Mouse (Mus musculus) megakaryocyte-erythroid progenitor cell, adult 5-6 weeks (primary cell): ENCODE results near the gene Mdp1. TPM values are rescaled to one million over a fixed set of nuclear protein-coding genes. Genes with fewer than 3 reads are reported as not detected.

Source experiments
- total RNA-seq, 2 experiments: library from RNA; stranded (forward) in 1 of 2; stranded (reverse) in 1 of 2; fragments of 200-1000, 215-1000 nt in 1 of 2; fragments of >200 nt in 1 of 2; fragmentation: Nextera tagmentation in 1 of 2; gene quantifications; 2 replicates each; pipeline ENCODE4 v1.2.3; 2014 to 2017

Gene Mdp1
- total RNA-seq, 2 experiments from 2014 or later, result 33.5 to 57.6 TPM

Other genes starting within 250 kb of the Mdp1 start
Only the 30 nearest of the 35 such genes appear.
- gene Carmil3, start 169.9 kb downstream of the Mdp1 start, total RNA-seq (2014; fragmentation: Nextera tagmentation), result 0.77 and 1.3 TPM in 2 replicates
- 0.42 and 0.70 TPM in 2 replicates for gene Carmil3, start 169.9 kb downstream of the Mdp1 start, total RNA-seq (2017)
- not detected in 2 replicates for gene Cpne6, start 150.1 kb downstream of the Mdp1 start, total RNA-seq (2014; fragmentation: Nextera tagmentation)
- not detected in 2 replicates for gene Cpne6, start 150.1 kb downstream of the Mdp1 start, total RNA-seq (2017)
- not detected in 2 replicates for gene Nrl, start 135.5 kb downstream of the Mdp1 start, total RNA-seq (2014; fragmentation: Nextera tagmentation)
- gene Nrl, start 135.5 kb downstream of the Mdp1 start, total RNA-seq (2017), result not detected in 2 replicates
- 66.0 and 88.0 TPM in 2 replicates for gene Pck2, start 120.2 kb downstream of the Mdp1 start, total RNA-seq (2014; fragmentation: Nextera tagmentation)
- gene Pck2, start 120.2 kb downstream of the Mdp1 start, total RNA-seq (2017), result 48.7 and 55.6 TPM in 2 replicates
- gene Dcaf11, start 100.5 kb downstream of the Mdp1 start, total RNA-seq (2014; fragmentation: Nextera tagmentation), result 41.6 and 45.9 TPM in 2 replicates
- 48.3 and 115 TPM in 2 replicates for gene Dcaf11, start 100.5 kb downstream of the Mdp1 start, total RNA-seq (2017)
- 2.7 TPM in 1 of 2 replicates, not detected in the other for gene A730061H03Rik, start 100.1 kb downstream of the Mdp1 start, total RNA-seq (2014; fragmentation: Nextera tagmentation)
- 14.8 TPM in 1 of 2 replicates, not detected in the other for gene A730061H03Rik, start 100.1 kb downstream of the Mdp1 start, total RNA-seq (2017)
- gene Fitm1, start 84.9 kb downstream of the Mdp1 start, total RNA-seq (2014; fragmentation: Nextera tagmentation), result not detected in 2 replicates
- gene Fitm1, start 84.9 kb downstream of the Mdp1 start, total RNA-seq (2017), result not detected in 2 replicates
- gene Psme1, start 82.4 kb downstream of the Mdp1 start, total RNA-seq (2014; fragmentation: Nextera tagmentation), result 311 and 359 TPM in 2 replicates
- gene Psme1, start 82.4 kb downstream of the Mdp1 start, total RNA-seq (2017), result 249 and 300 TPM in 2 replicates
- 37.3 and 44.8 TPM in 2 replicates for gene Emc9, start 75.2 kb downstream of the Mdp1 start, total RNA-seq (2014; fragmentation: Nextera tagmentation)
- 22.7 and 26.7 TPM in 2 replicates for gene Emc9, start 75.2 kb downstream of the Mdp1 start, total RNA-seq (2017)
- gene Psme2, start 69.4 kb downstream of the Mdp1 start, total RNA-seq (2014; fragmentation: Nextera tagmentation), result 190 and 268 TPM in 2 replicates
- gene Psme2, start 69.4 kb downstream of the Mdp1 start, total RNA-seq (2017), result 208 and 351 TPM in 2 replicates
- 35.8 and 47.0 TPM in 2 replicates for gene Rnf31, start 68.8 kb downstream of the Mdp1 start, total RNA-seq (2014; fragmentation: Nextera tagmentation)
- 23.8 and 46.4 TPM in 2 replicates for gene Rnf31, start 68.8 kb downstream of the Mdp1 start, total RNA-seq (2017)
- 57.9 and 65.2 TPM in 2 replicates for gene Irf9, start 56.9 kb downstream of the Mdp1 start, total RNA-seq (2014; fragmentation: Nextera tagmentation)
- 41.6 and 41.7 TPM in 2 replicates for gene Irf9, start 56.9 kb downstream of the Mdp1 start, total RNA-seq (2017)
- 28.2 and 53.3 TPM in 2 replicates for gene Rec8, start 42.5 kb downstream of the Mdp1 start, total RNA-seq (2014; fragmentation: Nextera tagmentation)
- gene Rec8, start 42.5 kb downstream of the Mdp1 start, total RNA-seq (2017), result 16.0 and 27.6 TPM in 2 replicates
- 79.0 and 101 TPM in 2 replicates for gene Ipo4, start 24.6 kb downstream of the Mdp1 start, total RNA-seq (2014; fragmentation: Nextera tagmentation)
- 21.2 and 26.9 TPM in 2 replicates for gene Ipo4, start 24.6 kb downstream of the Mdp1 start, total RNA-seq (2017)
- gene Gm49378, start 22.6 kb downstream of the Mdp1 start, total RNA-seq (2014; fragmentation: Nextera tagmentation), result 4.9 and 11.6 TPM in 2 replicates
- gene Gm49378, start 22.6 kb downstream of the Mdp1 start, total RNA-seq (2017), result 3.5 and 3.7 TPM in 2 replicates
- gene Tm9sf1, start 16.7 kb downstream of the Mdp1 start, total RNA-seq (2014; fragmentation: Nextera tagmentation), result 43.8 and 52.6 TPM in 2 replicates
- gene Tm9sf1, start 16.7 kb downstream of the Mdp1 start, total RNA-seq (2017), result 61.9 and 77.4 TPM in 2 replicates
- gene Tssk4, start 10.3 kb downstream of the Mdp1 start, total RNA-seq (2014; fragmentation: Nextera tagmentation), result 0.87 and 0.99 TPM in 2 replicates
- 0.69 TPM in 1 of 2 replicates, not detected in the other for gene Tssk4, start 10.3 kb downstream of the Mdp1 start, total RNA-seq (2017)
- gene Gmpr2, start 11.4 kb upstream of the Mdp1 start, total RNA-seq (2014; fragmentation: Nextera tagmentation), result 20.2 and 31.1 TPM in 2 replicates
- gene Gmpr2, start 11.4 kb upstream of the Mdp1 start, total RNA-seq (2017), result 22.6 and 24.8 TPM in 2 replicates
- 398 and 455 TPM in 2 replicates for gene Nedd8, start 11.6 kb upstream of the Mdp1 start, total RNA-seq (2014; fragmentation: Nextera tagmentation)
- 365 and 374 TPM in 2 replicates for gene Nedd8, start 11.6 kb upstream of the Mdp1 start, total RNA-seq (2017)
- gene Tinf2, start 21.3 kb upstream of the Mdp1 start, total RNA-seq (2014; fragmentation: Nextera tagmentation), result 22.2 and 59.3 TPM in 2 replicates
- gene Tinf2, start 21.3 kb upstream of the Mdp1 start, total RNA-seq (2017), result 22.8 and 24.0 TPM in 2 replicates
- gene Tgm1, start 53.4 kb upstream of the Mdp1 start, total RNA-seq (2014; fragmentation: Nextera tagmentation), result not detected in 2 replicates
- gene Tgm1, start 53.4 kb upstream of the Mdp1 start, total RNA-seq (2017), result 0.15 TPM in 1 of 2 replicates, not detected in the other
- 14.4 and 20.2 TPM in 2 replicates for gene Rabggta, start 61.8 kb upstream of the Mdp1 start, total RNA-seq (2014; fragmentation: Nextera tagmentation)
- gene Rabggta, start 61.8 kb upstream of the Mdp1 start, total RNA-seq (2017), result 7.7 and 12.6 TPM in 2 replicates
- 21.5 and 31.0 TPM in 2 replicates for gene Dhrs1, start 85.2 kb upstream of the Mdp1 start, total RNA-seq (2014; fragmentation: Nextera tagmentation)
- 10.0 and 10.3 TPM in 2 replicates for gene Dhrs1, start 85.2 kb upstream of the Mdp1 start, total RNA-seq (2017)
- gene Nop9, start 85.2 kb upstream of the Mdp1 start, total RNA-seq (2014; fragmentation: Nextera tagmentation), result 35.8 and 52.0 TPM in 2 replicates
- gene Nop9, start 85.2 kb upstream of the Mdp1 start, total RNA-seq (2017), result 24.8 and 27.5 TPM in 2 replicates
- gene Cideb, start 98.0 kb upstream of the Mdp1 start, total RNA-seq (2014; fragmentation: Nextera tagmentation), result not detected in 2 replicates
- gene Cideb, start 98.0 kb upstream of the Mdp1 start, total RNA-seq (2017), result not detected in 2 replicates
- gene Ltb4r2, start 100.9 kb upstream of the Mdp1 start, total RNA-seq (2014; fragmentation: Nextera tagmentation), result not detected in 2 replicates
- gene Ltb4r2, start 100.9 kb upstream of the Mdp1 start, total RNA-seq (2017), result 0.38 and 1.7 TPM in 2 replicates
- gene Ltb4r1, start 105.5 kb upstream of the Mdp1 start, total RNA-seq (2014; fragmentation: Nextera tagmentation), result 0.50 and 3.5 TPM in 2 replicates
- gene Ltb4r1, start 105.5 kb upstream of the Mdp1 start, total RNA-seq (2017), result 0.76 and 3.1 TPM in 2 replicates
- gene Adcy4, start 123.6 kb upstream of the Mdp1 start, total RNA-seq (2014; fragmentation: Nextera tagmentation), result not detected in 2 replicates
- not detected in 2 replicates for gene Adcy4, start 123.6 kb upstream of the Mdp1 start, total RNA-seq (2017)
- 55.7 and 87.0 TPM in 2 replicates for gene Ripk3, start 128.4 kb upstream of the Mdp1 start, total RNA-seq (2014; fragmentation: Nextera tagmentation)
- 8.9 and 23.1 TPM in 2 replicates for gene Ripk3, start 128.4 kb upstream of the Mdp1 start, total RNA-seq (2017)
- gene Nfatc4, start 162.6 kb upstream of the Mdp1 start, total RNA-seq (2014; fragmentation: Nextera tagmentation), result not detected in 2 replicates
- not detected in 2 replicates for gene Nfatc4, start 162.6 kb upstream of the Mdp1 start, total RNA-seq (2017)